Mouse (Mus musculus) hindbrain, embryonic 11.5 days (tissue): ENCODE data around the gene Naa40. TPM values are rescaled to one million over a fixed set of nuclear protein-coding genes. Genes with fewer than 3 reads are reported as not detected.
A peak's percentile ranks its signal among the peaks of the same experiment; 100 is the strongest.

Experiments used
- ATAC-seq: fragments of 200-750 bp; cut with Nextera tagmentation; 2 replicates; pipeline ENCODE4 v1.8.0; 2017; ENCODE audit warnings: mild to moderate bottlenecking, moderate TSS enrichment, moderate library complexity; ENCODE audit not compliant: low FRiP score
- DNase-seq: peaks from one replicate; pipeline ENCODE4 v3.0.0-alpha.2; 2015; ENCODE audit warnings: low spot score
- H3K27ac ChIP-seq: fragments of 300-500 bp; sonication (generic); 2 replicates; pipeline ENCODE4 v1.5.1; 2014; ENCODE audit warnings: mild to moderate bottlenecking, low read depth, low read length
- H3K27me3 ChIP-seq: fragments of 300-500 bp; sonication (generic); 2 replicates; pipeline ENCODE4 v1.6.1; 2014; ENCODE audit warnings: mild to moderate bottlenecking, low read length, moderate library complexity, mixed read lengths; ENCODE audit not compliant: control insufficient read depth, insufficient read depth
- H3K36me3 ChIP-seq: fragments of 300-500 bp; sonication (generic); 2 replicates; pipeline ENCODE4 v1.6.1; 2014; ENCODE audit warnings: mild to moderate bottlenecking, low read length, moderate library complexity, mixed read lengths; ENCODE audit not compliant: control insufficient read depth, insufficient read depth
- H3K4me1 ChIP-seq: fragments of 300-500 bp; sonication (generic); replicated peaks from 2 replicates; pipeline ENCODE4 v1.6.1; 2014; ENCODE audit warnings: low read length, mixed read lengths; ENCODE audit not compliant: control insufficient read depth, insufficient read depth
- H3K4me2 ChIP-seq: fragments of 300-500 bp; sonication (generic); replicated peaks from 2 replicates; pipeline ENCODE4 v1.6.1; 2014; ENCODE audit warnings: mild to moderate bottlenecking, low read depth, low read length
- H3K4me3 ChIP-seq: fragments of 300-500 bp; sonication (generic); 2 replicates; pipeline ENCODE4 v1.5.1; 2014; ENCODE audit warnings: low read depth, low read length
- H3K9ac ChIP-seq: fragments of 300-500 bp; sonication (generic); 2 replicates; pipeline ENCODE4 v1.6.1; 2014; ENCODE audit warnings: low read depth, low read length
- H3K9me3 ChIP-seq: fragments of 300-500 bp; sonication (generic); 2 replicates; pipeline ENCODE4 v1.6.1; 2016; ENCODE audit warnings: low read length; ENCODE audit not compliant: control insufficient read depth
- WGBS: fragments of 180-500 bp; shearing (Covaris S2); extraction: QIAGEN DNeasy Blood & Tissue Kit; methylation state at CpG from one replicate; pipeline ENCODE4 v1.1.7; 2014; 5-methylcytosine and 5-hydroxymethylcytosine counted together
- polyA plus RNA-seq: library from polyadenylated mRNA; unstranded; fragments of >200 nt; fragmentation: Nextera tagmentation; extraction: Ambion mirVana; gene quantifications from 2 replicates; pipeline ENCODE4 v1.2.1, GENCODE M21; 2014

Gene Naa40
- polyA plus RNA-seq, 1 experiment from 2014 or later: 79.9 TPM

GRCm38 (mm10) chr19:7257881-7258280, 16.9 kb upstream of the Naa40 start:
- H3K9me3 ChIP-seq: no peaks in the 10 kb centered on the region
- no peak overlapping the region for H3K4me3 ChIP-seq
- H3K4me2 ChIP-seq: no peak overlapping the region
- no peak overlapping the region for H3K9ac ChIP-seq
- H3K4me1 ChIP-seq: no peaks in the 10 kb centered on the region
- ATAC-seq: no peak
- no peak for DNase-seq
- H3K36me3 ChIP-seq: no peaks in the 10 kb centered on the region
- H3K27me3 ChIP-seq: no peaks in the 10 kb centered on the region
- no peak overlapping the region for H3K27ac ChIP-seq
- 87% methylated on average over 5 of the region's 5 CpGs for WGBS

GRCm38 (mm10) chr19:7246021-7246420, 5.0 kb upstream of the Naa40 start:
- WGBS: 84% methylated on average over 3 of the region's 3 CpGs
- no peak for ATAC-seq

DNA sequence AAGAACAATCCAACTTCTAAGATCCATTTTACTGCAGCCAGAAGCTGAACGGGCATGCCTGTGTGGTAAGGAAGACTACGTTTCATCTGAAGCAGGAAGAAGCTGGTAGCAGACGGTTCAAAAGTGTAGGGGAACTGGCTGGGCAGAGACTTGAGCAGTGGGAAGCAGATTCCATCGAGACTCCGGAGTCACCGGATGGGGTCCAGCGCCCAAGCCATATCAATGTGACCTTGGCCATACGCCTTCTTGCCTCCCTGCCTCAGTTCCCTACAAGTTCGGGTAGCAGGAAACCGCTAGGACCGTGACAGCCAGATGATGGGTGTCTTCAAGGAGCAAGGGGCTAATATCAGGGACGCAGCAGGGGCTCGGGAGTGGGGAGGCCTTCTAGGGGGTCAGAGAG, 692 bp downstream of the Naa40 start:
- peaks cover 2% of the 10 kb centered on the region for H3K4me1 ChIP-seq
- H3K27ac ChIP-seq: peak overlapping the region; percentile 76
- H3K9me3 ChIP-seq: no peaks in the 10 kb centered on the region
- peak overlapping the region; percentile 90 for H3K4me2 ChIP-seq
- peak overlapping the region; percentile 85 for H3K9ac ChIP-seq
- H3K27me3 ChIP-seq: no peaks in the 10 kb centered on the region
- DNase-seq (peak; percentile 24), ATAC-seq (peak; percentile 6; the same call in 1 of the 2 replicates)
- H3K4me3 ChIP-seq: peak overlapping the region; percentile 71
- WGBS: 4% methylated on average over 13 of the region's 13 CpGs
- no peaks in the 10 kb centered on the region for H3K36me3 ChIP-seq

More at GRCm38 (mm10) chr19:7246021-7246420, 5.0 kb upstream of the Naa40 start:
- no peak overlapping the region for H3K27ac ChIP-seq
- DNase-seq: no peak
- H3K4me3 ChIP-seq: no peak overlapping the region
- no peaks in the 10 kb centered on the region for H3K36me3 ChIP-seq
- no peak overlapping the region for H3K9ac ChIP-seq
- no peak overlapping the region for H3K4me2 ChIP-seq
- H3K9me3 ChIP-seq: no peaks in the 10 kb centered on the region
- H3K4me1 ChIP-seq: no peaks in the 10 kb centered on the region; the same call in 1 of the 2 replicates
- no peaks in the 10 kb centered on the region for H3K27me3 ChIP-seq

- Histone ChIP-seq H3K4me2 (peak overlapping the region; percentile 90; the same call in 1 of the 2 replicates), H3K9me3 (no peaks in the 10 kb centered on the region), H3K36me3 (no peaks in the 10 kb centered on the region), H3K4me3 (peak overlapping the region; percentile 71), H3K4me1 (peaks cover 2% of the 10 kb centered on the region), H3K27me3 (no peaks in the 10 kb centered on the region), H3K27ac (no peak overlapping the region), H3K9ac (0 out of 2 replicates have a peak overlapping the region, but pooled peaks have one; percentile 7)
- ATAC-seq (no peak), DNase-seq (no peak)
- WGBS: 93% methylated on average over 3 of the region's 3 CpGs
Observed at GRCm38 (mm10) chr19:7239574-7239973, 1.4 kb downstream of the Naa40 start.

- H3K9ac ChIP-seq: no peak overlapping the region
- ATAC-seq: no peak
- 88% methylated on average over 4 of the region's 4 CpGs for WGBS
Observed at GRCm38 (mm10) chr19:7236742-7237141, 4.2 kb downstream of the Naa40 start.

DNA sequence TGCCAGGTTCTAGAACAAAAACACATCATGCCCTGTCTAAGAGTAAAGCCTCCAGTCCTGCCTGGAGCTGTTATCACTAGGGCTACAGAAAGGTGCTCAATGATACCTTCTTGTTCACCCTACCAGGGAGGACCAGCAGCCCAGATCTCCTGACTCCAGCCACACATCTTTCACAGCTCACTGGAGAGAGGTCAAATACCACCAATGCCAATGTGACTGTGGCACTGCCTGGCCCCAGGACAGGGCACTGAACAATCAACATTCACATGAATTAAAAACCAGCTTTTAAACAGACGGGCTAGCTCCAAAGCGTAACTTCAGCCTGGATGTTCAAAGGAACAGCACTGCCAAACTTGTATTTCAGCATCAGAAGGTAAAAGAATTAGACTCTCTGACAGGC, 5.0 kb downstream of the Naa40 start:
- H3K36me3 ChIP-seq: peaks cover 3% of the 10 kb centered on the region
- ATAC-seq: no peak
- no peaks in the 10 kb centered on the region for H3K9me3 ChIP-seq
- H3K27me3 ChIP-seq: no peaks in the 10 kb centered on the region
- DNase-seq: no peak
- no peak overlapping the region for H3K27ac ChIP-seq
- H3K4me1 ChIP-seq: peaks cover 2% of the 10 kb centered on the region; the same call in 1 of the 2 replicates
- no peak overlapping the region for H3K9ac ChIP-seq
- 89% methylated on average over 2 of the region's 2 CpGs for WGBS
- no peak overlapping the region for H3K4me3 ChIP-seq
- no peak overlapping the region for H3K4me2 ChIP-seq

More at GRCm38 (mm10) chr19:7236742-7237141, 4.2 kb downstream of the Naa40 start:
- peaks cover 3% of the 10 kb centered on the region; the same call in 1 of the 2 replicates for H3K36me3 ChIP-seq
- H3K27ac ChIP-seq: no peak overlapping the region
- H3K4me3 ChIP-seq: no peak overlapping the region
- peaks cover 2% of the 10 kb centered on the region for H3K4me1 ChIP-seq
- H3K4me2 ChIP-seq: no peak overlapping the region
- DNase-seq: no peak
- no peaks in the 10 kb centered on the region for H3K9me3 ChIP-seq
- no peaks in the 10 kb centered on the region for H3K27me3 ChIP-seq

GRCm38 (mm10) chr19:7235461-7235860, 5.5 kb downstream of the Naa40 start:
- H3K9ac ChIP-seq: no peak overlapping the region
- WGBS: 93% methylated on average over 9 of the region's 9 CpGs
- H3K4me2 ChIP-seq: no peak overlapping the region
- no peak overlapping the region for H3K27ac ChIP-seq
- peaks cover 3% of the 10 kb centered on the region for H3K36me3 ChIP-seq
- no peaks in the 10 kb centered on the region for H3K9me3 ChIP-seq
- no peak overlapping the region for H3K4me3 ChIP-seq
- no peak for DNase-seq
- H3K27me3 ChIP-seq: no peaks in the 10 kb centered on the region
- ATAC-seq: no peak
- peaks cover 2% of the 10 kb centered on the region; the same call in 1 of the 2 replicates for H3K4me1 ChIP-seq

- ATAC-seq: peak; percentile 75
- H3K4me2 ChIP-seq: no peak overlapping the region
- H3K36me3 ChIP-seq: peaks cover 5% of the 10 kb centered on the region
Observed at GRCm38 (mm10) chr19:7234537-7235221, 6.3 kb downstream of the Naa40 start.

DNA sequence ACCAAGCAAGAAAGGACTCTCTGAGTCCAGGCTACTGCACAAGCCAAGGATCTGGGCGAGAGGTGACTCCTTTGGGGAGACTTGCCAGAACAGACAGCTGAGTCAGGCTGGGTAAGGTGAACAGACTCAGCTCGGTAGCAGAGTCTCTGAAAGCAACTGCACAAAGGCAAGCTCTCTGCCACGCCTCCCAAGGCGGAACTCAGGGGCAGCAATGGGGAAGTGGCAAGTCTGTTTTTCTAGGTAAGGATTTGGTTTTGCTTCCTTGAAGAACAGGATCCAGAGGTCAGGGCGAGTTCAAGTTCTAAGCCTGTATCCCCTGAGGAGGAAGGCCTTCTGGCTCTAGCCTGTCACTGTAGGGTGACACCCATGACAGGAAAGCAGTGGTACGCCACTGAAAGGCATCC, 14.5 kb downstream of the Naa40 start:
- ATAC-seq: no peak
- Histone ChIP-seq H3K27ac (no peak overlapping the region), H3K9me3 (no peaks in the 10 kb centered on the region), H3K27me3 (no peaks in the 10 kb centered on the region), H3K4me1 (no peaks in the 10 kb centered on the region), H3K9ac (no peak overlapping the region), H3K4me3 (no peak overlapping the region), H3K4me2 (no peak overlapping the region), H3K36me3 (peaks cover 13% of the 10 kb centered on the region; the same call in 1 of the 2 replicates)
- DNase-seq: no peak
- 76% methylated on average over 6 of the region's 6 CpGs for WGBS

More at GRCm38 (mm10) chr19:7234537-7235221, 6.3 kb downstream of the Naa40 start:
- Histone ChIP-seq H3K9ac (no peak overlapping the region), H3K4me1 (peaks cover under 1% of the 10 kb centered on the region; the same call in 1 of the 2 replicates), H3K4me3 (no peak overlapping the region), H3K27ac (no peak overlapping the region), H3K9me3 (no peaks in the 10 kb centered on the region), H3K27me3 (no peaks in the 10 kb centered on the region)
- DNase-seq: peak; percentile 80
- WGBS: 66% methylated on average over 8 of the region's 8 CpGs
